Mouse (Mus musculus): ENCODE measurements at regions not wholly inside any gene's neighbourhood (a gene's known extent, or its start where the extent isn't known, plus 50 kb on each side); places are given as distances from the start of the nearest gene placed in this dataset.

DNA sequence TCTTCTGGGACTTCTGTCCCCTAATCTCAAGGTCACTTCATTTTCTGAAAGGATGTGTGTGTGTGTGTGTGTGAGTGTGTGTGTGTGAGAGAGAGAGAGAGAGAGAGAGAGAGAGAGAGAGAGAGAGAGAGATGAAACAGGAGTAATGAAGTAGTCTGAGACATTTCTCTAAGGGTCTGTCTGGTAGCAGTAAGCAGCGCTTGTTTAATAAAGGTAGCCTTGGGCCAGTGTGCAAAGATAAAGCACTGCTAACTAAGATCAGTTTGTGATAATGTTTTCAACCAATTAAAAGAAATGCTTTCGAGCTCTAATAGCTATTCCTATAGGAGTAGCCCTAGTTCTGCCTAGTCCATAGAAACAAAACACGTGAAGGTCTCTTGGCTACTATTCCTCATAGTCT is 119.7 kb downstream of the Gm9733 start:
- TF ChIP-seq CTCF (IDR thresholded peaks at IDR 0.05; ENCODE audit: insufficient read depth, low read length): no peak
- no peak for TF ChIP-seq POLR2A (IDR thresholded peaks at IDR 0.05; ENCODE audit: borderline replicate concordance, extremely low read depth, low read depth, low read length)

Measured in lung, adult 2 months (tissue).